21 mouse cellular contexts compared by ENCODE assay signal in genomic region chr7:109609565-109610345, GRCm38 (mm10).
DNase-seq lines count a peak whose midpoint lies in the region; ATAC-seq and TF ChIP-seq lines count a peak whose summit lies in the region.
"Had no signal": no experiment of that assay in that cellular context is flagged by ENCODE, and none has a peak within 500 bp of the region (broad histone marks: within the 10 kb centered on the region; RNA-seq: fewer than 3 reads in every experiment).

No protein-coding gene starts in this region.

- no peaks in the 10 kb centered on the region for H3K27me3 ChIP-seq in forebrain, embryonic 10.5 days (ENCODE audit: poor library complexity, severe bottlenecking)
- no peaks in the 10 kb centered on the region for H3K27me3 ChIP-seq in forebrain, embryonic 13.5 days
- H3K27me3 ChIP-seq in liver, embryonic 12.5 days (replicated peaks): 0 out of 2 replicates have a peak, but pooled peaks cover 3% of the 10 kb centered on the region
- no peaks in the 10 kb centered on the region for H3K27me3 ChIP-seq in liver, postnatal 0 days (ENCODE audit: insufficient read depth, low read length)
- H3K27me3 ChIP-seq: hindbrain, embryonic 13.5 days; megakaryocyte, embryonic 14.5 days; neural tube, embryonic 13.5 days had no signal

- ATAC-seq in forebrain, embryonic 13.5 days: no peak
- no peak for ATAC-seq in liver, embryonic 12.5 days
- no peak for ATAC-seq in liver, postnatal 0 days

- H3K27ac ChIP-seq in forebrain, embryonic 10.5 days: peak overlapping the region; percentile 44; the same call in 1 of the 2 replicates
- no peak overlapping the region for H3K27ac ChIP-seq in forebrain, embryonic 13.5 days
- H3K27ac ChIP-seq in liver, embryonic 12.5 days: 0 out of 2 replicates have a peak overlapping the region, but pooled peaks have one; percentile 28
- no peak overlapping the region for H3K27ac ChIP-seq in liver, postnatal 0 days (ENCODE audit: low read depth)
- peak overlapping the region; percentile 81 for H3K27ac ChIP-seq in embryonic fibroblast, embryonic 13.5 days (ENCODE audit: insufficient read depth, low read length)
- H3K27ac ChIP-seq: hindbrain, embryonic 13.5 days; kidney, postnatal 0 days; liver, embryonic 14.5 days; neural tube, embryonic 13.5 days had no signal

- no peak for TF ChIP-seq CTCF in liver, postnatal 0 days (IDR thresholded peaks at IDR 0.05; ENCODE audit: low read depth)
- TF ChIP-seq CTCF in embryonic fibroblast, embryonic 13.5 days (IDR thresholded peaks at IDR 0.05; ENCODE audit: borderline replicate concordance, insufficient read depth, low read length): no peak

- H3K4me2 ChIP-seq in forebrain, embryonic 13.5 days: no peak overlapping the region
- no peak overlapping the region for H3K4me2 ChIP-seq in liver, embryonic 12.5 days
- no peak overlapping the region for H3K4me2 ChIP-seq in liver, postnatal 0 days (ENCODE audit: low read depth, low read length)
- H3K4me2 ChIP-seq: heart, embryonic 11.5 days; hindbrain, embryonic 13.5 days; neural tube, embryonic 13.5 days had no signal

- H3K9ac ChIP-seq in forebrain, embryonic 13.5 days: no peak overlapping the region
- H3K9ac ChIP-seq in liver, embryonic 12.5 days: no peak overlapping the region
- H3K9ac ChIP-seq in liver, postnatal 0 days (replicated peaks): no peak overlapping the region
- H3K9ac ChIP-seq: hindbrain, embryonic 13.5 days; liver, embryonic 14.5 days; neural tube, embryonic 13.5 days had no signal

- no peak for DNase-seq in forebrain, embryonic 10.5 days (ENCODE audit: extremely low spot score, low spot score)
- DNase-seq in liver, postnatal 0 days: no peak
- peak; percentile 99 for DNase-seq in R1 (ENCODE audit: low read depth, low spot score)
- DNase-seq in spleen, postnatal 4 days (ENCODE audit: low spot score in 2 of 2): no peak
- no peak for DNase-seq in ovary, adult 18-20 months (ENCODE audit: low spot score)
- DNase-seq: adrenal gland, adult 2 months; cerebellum, adult 11 months; cerebellum, postnatal 25 days; left cerebral cortex, postnatal 4 days; lung, postnatal 14 days; right cerebral cortex, postnatal 25 days; thymus, adult 2 months had no signal

- no peaks in the 10 kb centered on the region for H3K36me3 ChIP-seq in forebrain, embryonic 10.5 days (replicated peaks)
- no peaks in the 10 kb centered on the region for H3K36me3 ChIP-seq in forebrain, embryonic 13.5 days (ENCODE audit: poor library complexity, severe bottlenecking)
- no peaks in the 10 kb centered on the region for H3K36me3 ChIP-seq in liver, embryonic 12.5 days
- H3K36me3 ChIP-seq in liver, postnatal 0 days (replicated peaks; ENCODE audit: insufficient read depth, low read length): no peaks in the 10 kb centered on the region
- H3K36me3 ChIP-seq: hindbrain, embryonic 13.5 days; neural tube, embryonic 13.5 days had no signal

- no peak overlapping the region for H3K4me3 ChIP-seq in forebrain, embryonic 10.5 days
- no peak overlapping the region for H3K4me3 ChIP-seq in forebrain, embryonic 13.5 days
- H3K4me3 ChIP-seq in liver, embryonic 12.5 days: no peak overlapping the region
- no peak overlapping the region for H3K4me3 ChIP-seq in liver, postnatal 0 days (ENCODE audit: low read depth, low read length)
- H3K4me3 ChIP-seq in embryonic fibroblast, embryonic 13.5 days (ENCODE audit: insufficient read depth, low read length): no peak overlapping the region
- H3K4me3 ChIP-seq: hindbrain, embryonic 13.5 days; megakaryocyte, embryonic 14.5 days; neural tube, embryonic 13.5 days had no signal

- H3K9me3 ChIP-seq in forebrain, embryonic 10.5 days: no peaks in the 10 kb centered on the region
- no peaks in the 10 kb centered on the region for H3K9me3 ChIP-seq in forebrain, embryonic 13.5 days (replicated peaks)
- no peaks in the 10 kb centered on the region for H3K9me3 ChIP-seq in liver, embryonic 12.5 days (replicated peaks)
- H3K9me3 ChIP-seq in liver, postnatal 0 days (ENCODE audit: low read length): no peaks in the 10 kb centered on the region
- H3K9me3 ChIP-seq: hindbrain, embryonic 13.5 days; megakaryocyte, embryonic 14.5 days; neural tube, embryonic 13.5 days had no signal

- TF ChIP-seq EP300 in liver, postnatal 0 days (IDR thresholded peaks at IDR 0.05; ENCODE audit: low read depth): no peak

- no peak for TF ChIP-seq POLR2A in embryonic fibroblast, embryonic 13.5 days (IDR thresholded peaks at IDR 0.05; ENCODE audit: low read depth, low read length)

- peaks cover 66% of the 10 kb centered on the region for H3K4me1 ChIP-seq in forebrain, embryonic 10.5 days
- H3K4me1 ChIP-seq in forebrain, embryonic 13.5 days: peaks cover 38% of the 10 kb centered on the region
- peaks cover 65% of the 10 kb centered on the region for H3K4me1 ChIP-seq in liver, embryonic 12.5 days
- H3K4me1 ChIP-seq in liver, postnatal 0 days (ENCODE audit: insufficient read depth): peaks cover 29% of the 10 kb centered on the region
- H3K4me1 ChIP-seq in embryonic fibroblast, embryonic 13.5 days (ENCODE audit: control insufficient read depth, insufficient read depth, low read length): peaks cover 25% of the 10 kb centered on the region

- 56% methylated on average over 6 of the region's 6 CpGs for WGBS in forebrain, embryonic 10.5 days
- WGBS in forebrain, embryonic 13.5 days: 54% methylated on average over 6 of the region's 6 CpGs
- WGBS in liver, embryonic 12.5 days (ENCODE audit: insufficient replicate concordance): 63% methylated on average over 6 of the region's 6 CpGs
- WGBS in liver, postnatal 0 days (ENCODE audit: insufficient replicate concordance): 76% methylated on average over 6 of the region's 6 CpGs

Comparison
In these comparisons a context has a peak if more than half of its experiments do, and no peak if none do; other contexts are left out.
1. H3K27ac ChIP-seq: peak in forebrain, embryonic 10.5 days (single experiment), liver, embryonic 12.5 days (single experiment) and embryonic fibroblast, embryonic 13.5 days (single experiment); none in forebrain, embryonic 13.5 days (single experiment) and liver, postnatal 0 days (single experiment).